Mouse (Mus musculus) liver, embryonic 14.5 days (tissue): Measurements from ENCODE around the gene Map2k4. TPM values are rescaled to one million over a fixed set of nuclear protein-coding genes. Genes with fewer than 3 reads are reported as not detected.

Source experiments
- ATAC-seq: fragments of 200-750 bp; cut with Nextera tagmentation; 2 replicates; pipeline ENCODE4 v1.8.0; 2017; ENCODE audit warnings: moderate number of reproducible peaks, mild to moderate bottlenecking, moderate library complexity; ENCODE audit not compliant: insufficient read depth
- DNase-seq, 3 experiments: peaks; one replicate each; pipeline ENCODE4 v3.0.0-alpha.2; 2012 to 2013; ENCODE audit warnings: low read depth in 3 of 3, low spot score in 3 of 3
- H3K27ac ChIP-seq: fragments of 300-500 bp; sonication (generic); 2 replicates; pipeline ENCODE4 v1.5.1; 2014; ENCODE audit warnings: moderate library complexity, mild to moderate bottlenecking, control low read depth, inconsistent platforms
- H3K27me3 ChIP-seq: fragments of 300-500 bp; sonication (generic); 2 replicates; pipeline ENCODE4 v1.6.1; 2014; ENCODE audit warnings: mild to moderate bottlenecking, low read length, moderate library complexity; ENCODE audit not compliant: control insufficient read depth, insufficient read depth
- H3K36me3 ChIP-seq: fragments of 300-500 bp; sonication (generic); replicated peaks from 2 replicates; pipeline ENCODE4 v1.6.1; 2014; ENCODE audit warnings: low read depth; ENCODE audit not compliant: control insufficient read depth, insufficient read depth
- H3K4me1 ChIP-seq, 2 experiments: fragments of 200-500 bp in 1 of 2; fragments of 300-500 bp in 1 of 2; sonication (generic) in 1 of 2; replicated peaks; 2 replicates each; pipeline ENCODE4 v1.6.1; 2012 to 2014; ENCODE audit warnings: antibody characterized with exemption in 1 of 2, inconsistent platforms in 1 of 2, low read length in 1 of 2; ENCODE audit not compliant: control insufficient read depth in 2 of 2, insufficient read depth in 2 of 2
- H3K4me2 ChIP-seq: fragments of 300-500 bp; sonication (generic); 2 replicates; pipeline ENCODE4 v1.6.1; 2014; ENCODE audit warnings: low read depth, mild to moderate bottlenecking, control low read depth, moderate library complexity
- H3K4me3 ChIP-seq, 2 experiments: fragments of 200-500 bp in 1 of 2; fragments of 300-500 bp in 1 of 2; sonication (generic) in 1 of 2; 2 replicates each; pipeline ENCODE4 v1.5.1; 2012 to 2014; ENCODE audit warnings: low read depth in 2 of 2, low read length in 2 of 2, mild to moderate bottlenecking in 2 of 2, control low read depth in 1 of 2, inconsistent platforms in 1 of 2, moderate library complexity in 1 of 2; ENCODE audit not compliant: insufficient read depth in 1 of 2
- H3K9ac ChIP-seq: fragments of 300-500 bp; sonication (generic); replicated peaks from 2 replicates; pipeline ENCODE4 v1.6.1; 2014; ENCODE audit warnings: mild to moderate bottlenecking, control low read depth, moderate library complexity
- H3K9me3 ChIP-seq: fragments of 300-500 bp; sonication (generic); 2 replicates; pipeline ENCODE4 v1.6.1; 2016; ENCODE audit warnings: low read length, mixed read lengths; ENCODE audit not compliant: control insufficient read depth
- CTCF ChIP-seq: IDR thresholded peaks from 2 replicates; pipeline ENCODE4 v1.5.1; 2016; ENCODE audit warnings: antibody characterized with exemption, low read depth, control low read depth
- EP300 ChIP-seq: IDR thresholded peaks from 2 replicates; pipeline ENCODE4 v1.6.1; 2016; ENCODE audit warnings: antibody characterized with exemption, low read depth
- WGBS: fragments of 180-500 bp; shearing (Covaris S2); extraction: QIAGEN DNeasy Blood & Tissue Kit; methylation state at CpG from one replicate; pipeline ENCODE4 v1.1.7; 2014; ENCODE audit not compliant: insufficient replicate concordance; 5-methylcytosine and 5-hydroxymethylcytosine counted together
- polyA plus RNA-seq, 2 experiments: library from polyadenylated mRNA; depleted of rRNA in 1 of 2; stranded (reverse) in 1 of 2; unstranded in 1 of 2; fragments of >200 nt; fragmentation: Nextera tagmentation in 1 of 2; extraction: Ambion mirVana in 1 of 2; gene quantifications; 2 replicates each; pipeline versions ENCODE4 v1.2.1 to v1.2.3; 2012 to 2014

Map2k4 gene
- polyA plus RNA-seq (2012; rRNA removed) (12.7 and 15.8 TPM in 2 replicates), polyA plus RNA-seq (2014; fragmentation: Nextera tagmentation; extraction: Ambion mirVana) (37.0 and 40.6 TPM in 2 replicates)

GRCm38 (mm10) chr11:65788154-65788553 is at the start of gene Map2k4:
Gene Map2k4, minus strand, starts transcription at chr11:65788297.
- WGBS, result under 1% methylated on average over 36 of the region's 36 CpGs
- Histone ChIP-seq H3K4me3 (peak within 1 kb of the TSS; percentile 84 to 99), H3K27ac (peak within 1 kb of the TSS; percentile 68), H3K9me3 (no peaks in the 10 kb centered on the region), H3K4me2 (peak within 1 kb of the TSS; percentile 90), H3K9ac (peak within 1 kb of the TSS; percentile 94), H3K36me3 (no peaks in the 10 kb centered on the region), H3K27me3 (no peaks in the 10 kb centered on the region), H3K4me1 (peaks cover 23 to 25% of the 10 kb centered on the region in 2 experiments)
- DNase-seq (peak; percentile 83), ATAC-seq (peak; percentile 97)
- TF ChIP-seq EP300 (no peak), CTCF (no peak)

GRCm38 (mm10) chr11:65824556-65824955 is 36.5 kb upstream of the Map2k4 start:
- Histone ChIP-seq H3K27ac (no peak overlapping the region), H3K9me3 (no peaks in the 10 kb centered on the region), H3K4me2 (no peak overlapping the region), H3K9ac (no peak overlapping the region), H3K4me1 (no peaks in the 10 kb centered on the region), H3K4me3 (no peak overlapping the region), H3K27me3 (no peaks in the 10 kb centered on the region), H3K36me3 (peaks cover 21% of the 10 kb centered on the region)
- TF ChIP-seq CTCF (no peak), EP300 (no peak)
- ATAC-seq (no peak), DNase-seq (no peak)
- WGBS, result 83% methylated on average over 3 of the region's 3 CpGs

- no peak overlapping the region for H3K27ac ChIP-seq
- peak; percentile 9 to 23 (median 12) for DNase-seq
- H3K9me3 ChIP-seq, result no peaks in the 10 kb centered on the region
- H3K9ac ChIP-seq, result no peak overlapping the region
- TF ChIP-seq EP300, result no peak
- TF ChIP-seq CTCF, result peak; percentile 81
- H3K4me2 ChIP-seq, result no peak overlapping the region
- peaks cover 12% of the 10 kb centered on the region for H3K36me3 ChIP-seq
- H3K4me1 ChIP-seq, result no peaks in the 10 kb centered on the region
- no peaks in the 10 kb centered on the region for H3K27me3 ChIP-seq
- WGBS, result 29% methylated on average over 7 of the region's 7 CpGs
- no peak overlapping the region for H3K4me3 ChIP-seq
- ATAC-seq, result no peak
Observed at GRCm38 (mm10) chr11:65820877-65821276, 32.8 kb upstream of the Map2k4 start.

- no peak overlapping the region for H3K4me2 ChIP-seq
- no peak for DNase-seq
Observed at GRCm38 (mm10) chr11:65820280-65820679, 32.2 kb upstream of the Map2k4 start.

GRCm38 (mm10) chr11:65818193-65818592 is 30.1 kb upstream of the Map2k4 start:
- WGBS, result 48% methylated on average over 1 of the region's 1 CpGs
- no peaks in the 10 kb centered on the region for H3K27me3 ChIP-seq
- TF ChIP-seq CTCF, result no peak
- no peak for TF ChIP-seq EP300
- H3K9ac ChIP-seq, result no peak overlapping the region
- no peak overlapping the region for H3K4me3 ChIP-seq
- H3K4me1 ChIP-seq, result no peaks in the 10 kb centered on the region
- no peaks in the 10 kb centered on the region for H3K9me3 ChIP-seq
- peaks cover 6% of the 10 kb centered on the region for H3K36me3 ChIP-seq
- no peak for DNase-seq
- no peak overlapping the region for H3K27ac ChIP-seq
- no peak for ATAC-seq
- H3K4me2 ChIP-seq, result no peak overlapping the region

More at GRCm38 (mm10) chr11:65820280-65820679, 32.2 kb upstream of the Map2k4 start:
- Histone ChIP-seq H3K4me1 (no peaks in the 10 kb centered on the region), H3K36me3 (peaks cover 12% of the 10 kb centered on the region), H3K9me3 (no peaks in the 10 kb centered on the region), H3K9ac (no peak overlapping the region), H3K4me3 (no peak overlapping the region), H3K27me3 (no peaks in the 10 kb centered on the region), H3K27ac (no peak overlapping the region)
- ATAC-seq, result no peak
- TF ChIP-seq EP300 (no peak), CTCF (peak; percentile 32; the same call in 1 of the 2 replicates)
- WGBS, result 66% methylated on average over 5 of the region's 5 CpGs
